Mouse (Mus musculus) gastrocnemius, adult 2 months (tissue): ENCODE data around the gene Mtx2. TPM values are rescaled to one million over a fixed set of nuclear protein-coding genes. Genes with fewer than 3 reads are reported as not detected.

Experiments used
- DNase-seq: peaks from one replicate; pipeline ENCODE4 v3.0.0; 2022
- H3K27ac ChIP-seq: fragments of 200-600 bp; 2 replicates; pipeline ENCODE4 v1.8.1; 2022; ENCODE audit warnings: mild to moderate bottlenecking
- H3K4me3 ChIP-seq: fragments of 200-600 bp; 2 replicates; pipeline ENCODE4 v1.8.1; 2022; ENCODE audit warnings: mild to moderate bottlenecking, moderate library complexity
- CTCF ChIP-seq: fragments of 200-600 bp; IDR thresholded peaks from 2 replicates; pipeline ENCODE4 v1.8.1; 2022; ENCODE audit warnings: antibody characterized with exemption, mild to moderate bottlenecking, moderate library complexity
- intact Hi-C: fragments of 180-260 bp; cut with DNase I; formaldehyde crosslinking; loops from one replicate; pipeline ENCODE4 v1.15.1; 2025
- long read RNA-seq, 2 experiments: library from polyadenylated mRNA; stranded (forward); transcript quantifications; one replicate each; pipeline ENCODE4 v2.0.0; 2021
- total RNA-seq, 2 experiments: library from RNA; stranded (reverse); gene quantifications; 2 replicates each; pipeline ENCODE4 v1.2.3; 2021

The Mtx2 gene
- total RNA-seq: 10 to 100 TPM; 24.4 to 46.4 TPM
- long read RNA-seq, experiment 1, transcript Mtx2-201 (10 exons, 2,950 nt): major isoform, 51 of 58 reads
- long read RNA-seq, experiment 1, partial matches to known transcripts: 0 of 58 reads
- long read RNA-seq, experiment 1, other reads (novel, unspliced or antisense): 6 of 58 reads
- long read RNA-seq, experiment 2, transcript Mtx2-201 (10 exons, 2,950 nt): major isoform, 65 of 77 reads
- long read RNA-seq, experiment 2, partial matches to known transcripts: 0 of 77 reads
- long read RNA-seq, experiment 2, other reads (novel, unspliced or antisense): 12 of 77 reads

DNA sequence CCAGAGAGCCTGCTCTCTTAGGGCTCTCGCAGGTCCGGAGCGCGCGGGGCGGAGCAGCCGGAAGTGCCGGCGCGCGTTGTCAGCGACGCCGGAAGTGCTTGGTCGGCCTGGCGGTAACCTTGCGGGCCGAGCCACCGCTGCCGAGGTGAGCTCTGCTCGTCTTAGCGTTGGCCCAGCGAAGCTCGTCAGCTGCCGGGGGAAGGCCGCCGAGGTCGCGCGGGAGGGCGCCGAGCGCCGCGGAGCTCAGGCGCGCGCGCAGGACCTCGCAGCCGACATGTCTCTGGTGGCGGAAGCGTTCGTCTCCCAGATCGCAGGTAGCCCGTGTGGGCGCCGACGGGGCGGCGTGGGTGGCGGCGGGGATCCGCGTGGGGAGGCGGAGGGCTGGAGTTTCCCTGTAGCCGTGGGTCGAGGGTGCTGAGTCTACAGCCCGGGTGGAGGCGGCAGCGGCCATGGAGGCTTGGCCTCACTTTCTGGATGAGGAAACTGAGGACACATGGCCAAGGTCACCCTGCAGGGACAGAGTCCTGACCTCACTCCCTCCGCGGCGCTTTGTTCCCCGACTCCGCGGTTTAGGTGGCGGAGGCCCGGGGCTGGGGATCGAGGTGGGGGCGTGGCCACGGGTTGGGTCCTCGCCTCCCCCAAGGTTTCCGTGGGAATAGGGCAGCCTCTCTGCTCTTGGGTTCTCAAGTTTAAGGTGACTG is at the start of gene Mtx2:
TSS of gene Mtx2 (plus strand) at position 74 of the 701 bp plus-strand sequence.
- intact Hi-C loops: loop anchor here (5.0 kb wide), 1 partner anchor 114 kb away; the partner anchor contains the start of genes Hoxd3 and Hoxd4
- peak; percentile 88 for DNase-seq
- Histone ChIP-seq H3K4me3 (peak within 1 kb of the TSS; percentile 89), H3K27ac (peak within 1 kb of the TSS; percentile 94)
- TF ChIP-seq CTCF: no peak

DNA sequence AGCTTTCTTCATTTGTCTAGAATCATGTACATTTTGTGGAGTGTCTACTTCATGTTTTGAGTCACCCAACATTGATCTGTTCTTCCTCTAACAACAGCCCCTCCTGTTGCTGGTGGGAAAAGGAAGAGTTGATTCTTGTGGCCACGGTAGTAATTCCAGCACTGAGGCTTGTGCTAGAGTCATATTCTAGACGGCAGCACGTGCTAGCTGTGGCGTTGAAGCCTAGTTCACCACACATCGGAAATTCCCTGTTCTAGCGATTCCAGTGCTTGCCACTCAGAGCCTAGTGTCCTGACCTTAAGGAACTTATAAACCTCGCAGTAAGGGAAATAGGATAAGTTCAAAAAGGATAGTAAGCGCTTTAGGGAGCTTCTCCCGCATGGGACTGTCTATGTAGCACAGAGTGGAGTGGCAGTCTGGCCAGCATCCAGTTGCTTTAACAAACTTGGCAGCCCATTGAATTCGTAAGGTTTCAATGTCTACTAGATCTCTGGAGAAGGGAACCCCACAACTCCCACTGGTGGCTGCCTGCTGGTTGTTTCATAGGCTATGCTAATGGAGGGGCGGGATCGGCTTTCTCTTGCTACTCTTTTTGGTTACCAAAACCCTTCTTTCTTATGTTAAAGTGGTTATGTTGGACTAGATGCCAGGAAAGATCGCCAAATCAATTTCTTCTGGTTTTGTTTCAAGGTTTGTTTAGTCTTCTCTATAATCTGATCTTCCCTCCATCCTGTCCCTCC is 47.9 kb upstream of the Mtx2 start:
- DNase-seq: no peak
- intact Hi-C loops: no loop called here
- Histone ChIP-seq H3K4me3 (no peak overlapping the region), H3K27ac (no peak overlapping the region)
- TF ChIP-seq CTCF: no peak

DNA sequence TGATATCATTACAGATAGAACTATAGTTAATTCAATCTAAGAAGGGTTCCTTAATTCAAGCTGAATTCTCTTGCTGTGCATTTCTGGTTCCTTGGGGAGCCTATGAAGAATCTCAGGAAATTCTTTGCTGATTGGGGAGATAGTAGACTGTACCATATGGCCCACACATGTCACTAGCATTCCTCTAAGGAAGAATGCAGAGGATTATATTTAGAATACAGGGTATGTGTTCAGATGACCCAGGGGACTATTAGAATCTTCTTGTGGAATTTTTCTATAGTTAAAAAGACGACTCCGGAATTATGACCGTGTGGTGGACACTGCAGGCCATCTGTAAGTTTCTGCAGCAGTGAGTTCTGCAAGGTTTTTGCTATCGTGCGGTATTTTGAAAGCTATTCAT is 44.2 kb upstream of the Mtx2 start:
- intact Hi-C loops: no loop called here
- H3K4me3 ChIP-seq: no peak overlapping the region
- DNase-seq: no peak
- no peak for TF ChIP-seq CTCF
- no peak overlapping the region for H3K27ac ChIP-seq

GRCm38 (mm10) chr2:74795531-74795930 is 30.1 kb upstream of the Mtx2 start:
- intact Hi-C loops: no loop called here
- peak; percentile 17 for DNase-seq
- TF ChIP-seq CTCF: no peak
- no peak overlapping the region for H3K27ac ChIP-seq
- peak overlapping the region; percentile 37 for H3K4me3 ChIP-seq

DNA sequence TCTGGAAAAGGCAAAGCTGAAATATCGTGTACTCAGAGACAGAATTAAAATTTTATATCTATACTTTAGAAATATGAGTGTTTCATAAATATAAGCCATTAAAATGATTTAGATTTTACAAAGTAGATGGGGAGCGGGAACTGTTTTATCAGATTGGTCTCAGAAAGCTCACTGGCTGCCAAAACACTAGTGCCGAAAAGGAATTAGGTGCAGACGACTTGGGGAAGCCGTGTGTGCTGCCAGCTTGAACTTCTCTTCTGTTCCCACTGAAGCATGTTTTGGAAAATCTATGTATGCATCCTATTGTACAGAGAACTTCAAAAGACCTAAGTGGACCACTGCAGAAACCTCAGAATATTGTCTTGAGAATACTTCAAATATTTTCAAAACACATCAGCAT is 17.2 kb upstream of the Mtx2 start:
- H3K27ac ChIP-seq: no peak overlapping the region
- no peak for DNase-seq
- no peak for TF ChIP-seq CTCF
- intact Hi-C loops: no loop called here
- H3K4me3 ChIP-seq: no peak overlapping the region

- DNase-seq: no peak
- intact Hi-C loops: no loop called here
- TF ChIP-seq CTCF: no peak
- H3K27ac ChIP-seq: no peak overlapping the region
- no peak overlapping the region for H3K4me3 ChIP-seq
Observed at GRCm38 (mm10) chr2:74822654-74823053, 2.9 kb upstream of the Mtx2 start.

DNA sequence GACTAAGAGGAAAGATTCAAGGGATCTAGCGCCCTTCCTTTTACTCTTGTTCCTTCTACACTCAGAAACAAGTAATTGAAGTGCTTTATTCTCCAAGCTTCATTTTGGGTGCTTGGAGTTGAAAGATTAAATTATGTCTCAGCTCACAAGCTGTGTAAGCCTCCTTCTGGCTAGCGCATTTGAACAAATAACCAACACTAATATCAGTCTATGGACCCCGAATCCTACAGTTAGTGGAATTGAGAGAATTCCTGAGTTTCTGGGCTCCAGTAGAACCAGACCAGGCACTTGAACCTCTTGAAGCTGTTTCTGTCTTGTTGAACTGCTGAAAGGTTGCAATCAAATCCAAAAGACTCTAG is 253 bp upstream of the Mtx2 start:
- peak overlapping the region; percentile 94 for H3K27ac ChIP-seq
- DNase-seq: no peak
- intact Hi-C loops: loop anchor here (5.0 kb wide), 1 partner anchor 113 kb away; the partner anchor contains the start of genes Hoxd3 and Hoxd4
- no peak for TF ChIP-seq CTCF
- peak overlapping the region; percentile 89 for H3K4me3 ChIP-seq

- DNase-seq: no peak
- intact Hi-C loops: no loop called here
- no peak overlapping the region for H3K27ac ChIP-seq
- TF ChIP-seq CTCF: no peak
- H3K4me3 ChIP-seq: no peak overlapping the region
Observed at GRCm38 (mm10) chr2:74846992-74847391, 21.4 kb downstream of the Mtx2 start.

DNA sequence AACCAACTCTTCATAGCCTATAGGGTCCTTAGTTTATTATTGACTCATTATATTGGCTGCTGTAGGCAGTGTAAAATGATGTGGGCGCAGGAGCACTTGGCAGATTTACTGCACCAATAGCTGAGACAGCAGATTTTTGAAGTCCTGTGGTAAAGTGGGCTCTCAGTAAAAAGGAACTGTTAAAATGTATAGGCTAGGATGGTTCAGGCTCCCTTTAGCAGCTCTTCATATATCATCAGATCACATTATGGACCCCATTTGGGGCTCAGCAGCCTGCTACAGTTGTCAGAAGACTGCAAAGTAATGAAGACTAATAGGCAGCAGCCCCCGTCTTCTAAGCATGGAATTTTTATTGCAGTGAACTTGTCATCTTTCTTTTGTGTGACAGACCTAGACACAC is 21.9 kb downstream of the Mtx2 start:
- no peak for DNase-seq
- intact Hi-C loops: no loop called here
- no peak for TF ChIP-seq CTCF
- H3K4me3 ChIP-seq: no peak overlapping the region
- no peak overlapping the region for H3K27ac ChIP-seq

DNA sequence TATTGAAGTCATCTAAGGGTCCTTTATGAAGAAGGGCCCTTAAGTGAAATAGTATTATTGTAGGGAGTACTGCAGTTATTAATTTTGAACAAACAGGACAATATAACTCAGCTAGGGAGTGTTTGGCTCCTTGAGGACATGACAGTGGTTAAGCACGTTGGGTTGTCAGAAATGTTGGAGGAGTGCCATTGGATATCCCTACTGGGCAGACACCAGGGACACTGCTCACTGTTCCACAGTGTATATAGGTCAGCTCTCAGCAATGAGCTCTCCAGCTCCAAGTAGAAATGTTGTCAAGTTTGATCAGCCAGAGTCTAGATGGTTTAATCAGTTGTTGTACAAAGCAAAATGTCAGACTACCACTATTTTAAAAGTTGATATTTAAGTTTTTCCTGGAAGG is 24.4 kb downstream of the Mtx2 start:
- TF ChIP-seq CTCF: no peak
- H3K27ac ChIP-seq: peak overlapping the region; percentile 70
- intact Hi-C loops: no loop called here
- peak; percentile 44 for DNase-seq
- H3K4me3 ChIP-seq: no peak overlapping the region

DNA sequence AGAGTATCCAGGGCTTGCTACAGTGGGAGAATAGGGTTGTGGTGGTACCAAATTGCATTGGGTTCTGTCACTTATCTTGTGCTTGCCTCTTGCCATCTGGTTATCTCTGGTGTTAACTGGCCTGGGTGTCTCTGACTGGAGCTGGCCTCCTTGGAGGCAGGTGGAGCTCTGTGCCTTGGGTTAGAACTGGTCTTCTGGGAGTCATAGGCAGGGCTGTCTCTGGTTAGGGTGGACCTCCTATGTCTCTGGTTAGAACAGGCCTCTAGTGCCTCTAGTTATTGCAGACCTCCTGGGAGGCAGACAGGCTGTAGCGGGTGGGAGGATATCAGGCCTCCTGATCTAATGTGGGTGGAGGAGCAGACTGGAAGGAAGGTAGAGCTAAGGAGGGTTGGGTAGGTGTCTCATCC is 36.5 kb downstream of the Mtx2 start:
- no peak for TF ChIP-seq CTCF
- DNase-seq: no peak
- intact Hi-C loops: no loop called here
- Histone ChIP-seq H3K27ac (no peak overlapping the region), H3K4me3 (no peak overlapping the region)

DNA sequence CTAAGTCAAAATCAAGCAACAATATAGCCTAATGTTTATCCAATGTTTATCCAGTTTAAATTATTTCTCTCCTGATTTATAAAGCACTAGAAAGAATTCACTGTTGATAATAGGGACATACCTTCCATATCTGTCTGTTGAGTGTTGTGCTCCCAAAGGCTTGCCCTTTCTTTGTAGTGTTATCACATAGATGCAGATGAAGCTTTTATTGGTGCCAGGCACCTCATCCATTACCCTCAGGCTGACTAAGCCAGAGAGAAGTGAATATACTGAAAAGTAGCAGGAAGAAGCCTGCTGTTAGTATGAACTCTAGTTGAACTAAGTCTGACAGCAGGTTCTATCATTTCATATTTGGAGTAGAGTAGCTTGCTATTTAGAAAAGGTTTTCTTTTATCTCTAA is 39.8 kb downstream of the Mtx2 start:
- no peak overlapping the region for H3K27ac ChIP-seq
- H3K4me3 ChIP-seq: no peak overlapping the region
- DNase-seq: no peak
- TF ChIP-seq CTCF: no peak
- intact Hi-C loops: no loop called here

DNA sequence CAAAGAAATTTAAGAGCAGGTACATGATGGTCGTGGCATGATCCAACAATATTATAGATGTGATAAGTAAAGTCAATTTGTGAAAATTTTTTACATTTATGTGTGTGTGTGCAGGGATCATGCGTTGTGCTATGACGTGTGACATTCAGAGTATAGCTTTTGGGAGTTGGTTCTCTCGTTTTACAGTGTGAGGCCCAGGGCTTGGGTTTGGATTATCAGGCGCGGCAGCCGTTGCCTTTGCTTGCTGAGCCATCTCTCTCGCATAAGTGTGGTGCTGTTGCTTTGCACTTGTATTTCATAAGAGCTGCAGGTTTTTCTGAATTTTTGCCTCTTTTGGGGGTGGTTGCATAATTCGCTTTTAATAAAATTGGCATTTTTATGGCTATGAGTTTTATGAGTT is 48.4 kb downstream of the Mtx2 start:
- no peak overlapping the region for H3K27ac ChIP-seq
- DNase-seq: no peak
- H3K4me3 ChIP-seq: no peak overlapping the region
- TF ChIP-seq CTCF: no peak
- intact Hi-C loops: no loop called here
